Mouse (Mus musculus) stomach, postnatal 0 days (tissue): ENCODE measurements at regions not wholly inside any gene's neighbourhood (a gene's known extent, or its start where the extent isn't known, plus 50 kb on each side); places are given as distances from the start of the nearest gene placed in this dataset.

Experiments used
- ATAC-seq: fragments of 200-750 bp; cut with Nextera tagmentation; 2 replicates; pipeline ENCODE4 v1.8.0; 2017; ENCODE audit not compliant: low FRiP score, low TSS enrichment
- DNase-seq: peaks from one replicate; pipeline ENCODE4 v3.0.0-alpha.2; 2016; ENCODE audit warnings: low spot score
- H3K27ac ChIP-seq: fragments of 300-500 bp; sonication (generic); replicated peaks from 2 replicates; pipeline ENCODE4 v1.5.1; 2014; ENCODE audit warnings: mild to moderate bottlenecking, control low read depth
- H3K27me3 ChIP-seq: fragments of 300-500 bp; sonication (generic); 2 replicates; pipeline ENCODE4 v1.6.1; 2014; ENCODE audit warnings: low read length; ENCODE audit not compliant: control insufficient read depth, insufficient read depth
- H3K36me3 ChIP-seq: fragments of 300-500 bp; sonication (generic); 2 replicates; pipeline ENCODE4 v1.6.1; 2014; ENCODE audit warnings: low read length, mixed read lengths; ENCODE audit not compliant: control insufficient read depth, insufficient read depth
- H3K4me1 ChIP-seq: fragments of 300-500 bp; sonication (generic); replicated peaks from 2 replicates; pipeline ENCODE4 v1.6.1; 2014; ENCODE audit warnings: antibody characterized with exemption; ENCODE audit not compliant: control insufficient read depth, insufficient read depth
- H3K4me2 ChIP-seq: fragments of 300-500 bp; sonication (generic); replicated peaks from 2 replicates; pipeline ENCODE4 v1.6.1; 2014; ENCODE audit warnings: low read depth, mild to moderate bottlenecking, control low read depth, moderate library complexity
- H3K4me3 ChIP-seq: fragments of 300-500 bp; sonication (generic); 2 replicates; pipeline ENCODE4 v1.5.1; 2014; ENCODE audit warnings: low read depth, low read length, control low read depth
- H3K9ac ChIP-seq: fragments of 300-500 bp; sonication (generic); 2 replicates; pipeline ENCODE4 v1.6.1; 2014; ENCODE audit warnings: mild to moderate bottlenecking, low read length, control low read depth, mixed read lengths
- H3K9me3 ChIP-seq: fragments of 300-500 bp; sonication (generic); 2 replicates; pipeline ENCODE4 v1.6.1; 2016; ENCODE audit warnings: low read length; ENCODE audit not compliant: control insufficient read depth
- CTCF ChIP-seq: IDR thresholded peaks from 2 replicates; pipeline ENCODE4 v1.5.1; 2016; ENCODE audit warnings: antibody characterized with exemption, low read depth, mild to moderate bottlenecking, moderate library complexity
- EP300 ChIP-seq: optimal IDR thresholded peaks from 2 replicates; pipeline ENCODE3; 2016; ENCODE audit warnings: antibody characterized with exemption
- WGBS: fragments of 180-500 bp; shearing (Covaris S2); extraction: QIAGEN DNeasy Blood & Tissue Kit; methylation state at CpG from one replicate; pipeline ENCODE4 v1.1.7; 2014; 5-methylcytosine and 5-hydroxymethylcytosine counted together

DNA sequence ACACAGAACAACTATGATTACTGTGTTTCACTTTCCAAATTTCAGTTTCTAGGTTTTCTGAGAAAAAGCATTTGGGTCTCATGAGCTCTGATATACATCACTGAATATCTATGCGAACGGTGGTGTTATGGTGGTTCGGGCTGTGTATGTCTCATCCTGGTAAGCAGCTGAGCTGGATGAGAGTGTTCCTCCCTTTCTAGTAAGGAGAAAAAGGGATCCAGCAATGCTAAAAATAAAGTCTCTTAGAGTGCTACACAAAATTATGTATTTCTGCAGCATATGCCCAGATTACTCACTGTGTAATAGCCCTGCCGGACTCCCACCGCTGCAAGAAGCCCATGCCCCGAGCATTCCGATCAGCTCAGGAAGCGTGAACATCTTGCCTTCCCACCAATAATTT is 173.4 kb upstream of the Ppargc1a start:
- H3K4me2 ChIP-seq, result no peak overlapping the region
- WGBS, result 92% methylated on average over 8 of the region's 8 CpGs

GRCm38 (mm10) chr5:51730241-51730640 is 162.7 kb upstream of the Ppargc1a start:
- DNase-seq (no peak), ATAC-seq (no peak)
- 91% methylated on average over 1 of the region's 1 CpGs for WGBS
- Histone ChIP-seq H3K9me3 (no peaks in the 10 kb centered on the region), H3K27ac (no peak overlapping the region), H3K9ac (no peak overlapping the region), H3K36me3 (no peaks in the 10 kb centered on the region), H3K27me3 (no peaks in the 10 kb centered on the region), H3K4me2 (no peak overlapping the region), H3K4me1 (no peaks in the 10 kb centered on the region), H3K4me3 (no peak overlapping the region)
- TF ChIP-seq EP300 (no peak), CTCF (no peak)

More for the DNA sequence above, 173.4 kb upstream of the Ppargc1a start:
- no peak for DNase-seq
- ATAC-seq, result no peak
- H3K4me3 ChIP-seq, result no peak overlapping the region
- no peaks in the 10 kb centered on the region for H3K27me3 ChIP-seq
- no peaks in the 10 kb centered on the region for H3K36me3 ChIP-seq
- TF ChIP-seq EP300 (no peak), CTCF (no peak)
- no peaks in the 10 kb centered on the region for H3K9me3 ChIP-seq
- no peak overlapping the region for H3K27ac ChIP-seq
- H3K4me1 ChIP-seq, result no peaks in the 10 kb centered on the region
- no peak overlapping the region for H3K9ac ChIP-seq

DNA sequence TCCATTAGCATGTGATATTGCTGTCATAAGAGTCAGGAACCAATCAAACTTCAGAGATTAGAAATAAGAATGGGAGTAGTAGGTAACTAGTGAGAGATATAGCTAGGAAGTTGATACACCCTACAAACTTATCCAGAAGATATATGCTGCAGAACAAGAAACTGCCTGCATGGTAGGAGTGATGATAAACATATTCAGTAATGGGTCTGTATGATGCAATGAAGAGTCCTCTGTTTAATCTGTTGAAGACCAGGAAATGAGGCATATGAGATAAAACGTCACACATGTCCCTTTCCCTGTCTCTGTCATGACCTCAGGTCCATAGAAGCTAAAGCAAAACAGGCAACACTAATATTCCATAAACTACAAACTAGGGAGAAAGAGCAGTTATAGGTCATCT is 162.2 kb upstream of the Ppargc1a start:
- Histone ChIP-seq H3K4me3 (no peak overlapping the region), H3K4me1 (no peaks in the 10 kb centered on the region), H3K27ac (no peak overlapping the region), H3K9ac (no peak overlapping the region), H3K27me3 (no peaks in the 10 kb centered on the region), H3K4me2 (no peak overlapping the region), H3K36me3 (no peaks in the 10 kb centered on the region), H3K9me3 (no peaks in the 10 kb centered on the region)
- DNase-seq (no peak), ATAC-seq (no peak)
- WGBS, result 76% methylated on average over 1 of the region's 1 CpGs
- TF ChIP-seq EP300 (no peak), CTCF (no peak)

DNA sequence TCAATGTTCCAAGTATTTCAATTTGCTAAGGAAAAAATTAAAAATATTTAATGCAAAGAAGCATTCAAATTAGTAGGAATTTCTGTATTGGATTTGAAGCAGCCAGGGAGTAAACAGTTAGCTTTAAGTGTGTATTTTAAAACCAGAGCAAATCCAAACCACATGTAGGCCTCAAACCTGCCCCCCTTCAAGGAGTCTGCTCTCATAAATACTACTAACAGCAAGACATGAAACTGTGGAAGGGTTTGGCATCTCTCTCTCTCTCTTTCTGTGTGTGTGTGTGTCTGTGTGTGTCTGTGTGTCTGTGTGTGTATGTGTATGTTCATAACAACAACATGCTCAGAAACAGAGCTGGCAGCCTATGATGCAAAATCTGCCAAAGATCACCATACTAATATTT is 159.2 kb upstream of the Ppargc1a start:
- TF ChIP-seq EP300 (no peak), CTCF (no peak)
- no peak for DNase-seq
- Histone ChIP-seq H3K9me3 (no peaks in the 10 kb centered on the region), H3K9ac (no peak overlapping the region), H3K4me1 (no peaks in the 10 kb centered on the region), H3K4me3 (no peak overlapping the region), H3K4me2 (no peak overlapping the region), H3K36me3 (no peaks in the 10 kb centered on the region), H3K27me3 (no peaks in the 10 kb centered on the region), H3K27ac (no peak overlapping the region)
- no peak for ATAC-seq

DNA sequence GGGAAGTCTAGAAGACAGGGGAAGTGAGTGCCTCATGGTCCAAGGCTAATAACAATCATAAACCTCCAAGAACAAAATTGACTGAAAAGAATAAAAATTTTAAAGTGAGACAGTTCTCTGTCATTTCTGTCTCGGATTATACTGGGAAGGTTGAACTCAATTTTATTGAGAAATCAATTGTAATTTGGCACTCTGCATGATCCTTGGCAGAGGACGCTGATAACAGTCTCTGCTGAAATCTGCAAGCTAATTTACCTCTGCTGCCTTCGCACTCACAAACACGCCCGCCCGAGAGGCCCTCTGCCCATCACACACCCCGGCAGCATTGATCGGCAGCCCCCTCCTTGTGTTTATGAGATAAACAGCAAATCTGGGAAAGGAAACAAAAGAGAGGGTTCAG is 151.4 kb upstream of the Ppargc1a start:
- no peak overlapping the region for H3K9ac ChIP-seq
- H3K27ac ChIP-seq, result no peak overlapping the region
- H3K4me1 ChIP-seq, result no peaks in the 10 kb centered on the region
- DNase-seq (no peak), ATAC-seq (no peak)
- 70% methylated on average over 8 of the region's 8 CpGs for WGBS
- no peak overlapping the region for H3K4me3 ChIP-seq
- H3K36me3 ChIP-seq, result no peaks in the 10 kb centered on the region
- H3K9me3 ChIP-seq, result no peaks in the 10 kb centered on the region
- no peak overlapping the region for H3K4me2 ChIP-seq
- TF ChIP-seq EP300 (no peak), CTCF (no peak)
- no peaks in the 10 kb centered on the region for H3K27me3 ChIP-seq

- Histone ChIP-seq H3K4me2 (no peak overlapping the region), H3K36me3 (no peaks in the 10 kb centered on the region), H3K27ac (no peak overlapping the region), H3K9me3 (no peaks in the 10 kb centered on the region), H3K4me1 (no peaks in the 10 kb centered on the region), H3K9ac (no peak overlapping the region), H3K27me3 (no peaks in the 10 kb centered on the region), H3K4me3 (no peak overlapping the region)
- WGBS, result 82% methylated on average over 1 of the region's 1 CpGs
- DNase-seq (no peak), ATAC-seq (no peak)
- TF ChIP-seq EP300 (no peak), CTCF (no peak)
Observed at GRCm38 (mm10) chr5:51718451-51718850, 150.9 kb upstream of the Ppargc1a start.
